Mouse (Mus musculus): ENCODE data around the gene Il6ra. TPM values are rescaled to one million over a fixed set of nuclear protein-coding genes. Genes with fewer than 3 reads are reported as not detected.

The Il6ra gene
- 2.6 and 3.0 TPM in 2 replicates for polyA plus RNA-seq (2015; fragmentation: Nextera tagmentation; extraction: Ambion mirVana)

DNA sequence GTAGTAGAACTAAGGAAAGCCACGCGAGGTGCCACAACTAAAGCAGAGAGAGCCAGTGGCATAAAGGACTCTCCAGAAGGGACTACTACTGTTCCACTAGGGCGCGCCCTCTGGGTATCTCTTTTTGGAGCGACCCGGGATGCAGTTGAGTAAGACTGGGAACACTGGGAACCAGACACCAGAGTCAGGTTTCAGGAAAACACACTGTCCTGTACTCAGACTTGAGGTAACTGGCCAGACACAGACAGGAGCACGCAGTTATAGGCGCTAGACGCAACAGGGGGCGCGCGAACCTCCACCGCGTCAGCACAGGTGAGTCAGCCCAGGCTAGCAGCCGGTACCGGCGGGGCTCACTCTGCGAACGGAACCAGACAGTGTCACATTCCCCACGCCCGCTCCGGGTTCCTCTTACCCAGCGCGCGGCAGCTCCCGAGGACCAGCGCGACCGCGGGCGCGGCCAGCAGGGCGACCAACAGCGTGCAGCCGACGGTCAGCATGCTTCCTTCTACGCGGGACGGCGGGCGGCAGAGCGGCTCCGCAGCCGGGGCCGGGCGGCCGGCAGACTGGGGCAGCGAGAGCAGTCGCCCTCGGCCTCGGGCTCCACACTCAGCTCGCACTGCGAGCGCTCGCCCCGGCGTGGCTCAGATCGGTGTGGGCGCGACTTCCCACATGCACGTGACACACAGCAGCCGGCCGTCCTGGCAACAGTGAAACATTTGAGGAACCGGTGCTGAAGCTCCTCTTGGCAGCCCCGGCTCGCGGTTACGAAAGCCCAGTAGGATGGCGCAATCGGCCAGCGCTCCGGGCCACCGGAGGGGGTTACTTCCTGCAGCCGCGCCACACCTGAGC lies at the start of gene Il6ra:
Gene Il6ra, minus strand, starts transcription at position 654 of the 849 bp plus-strand sequence.

DNA sequence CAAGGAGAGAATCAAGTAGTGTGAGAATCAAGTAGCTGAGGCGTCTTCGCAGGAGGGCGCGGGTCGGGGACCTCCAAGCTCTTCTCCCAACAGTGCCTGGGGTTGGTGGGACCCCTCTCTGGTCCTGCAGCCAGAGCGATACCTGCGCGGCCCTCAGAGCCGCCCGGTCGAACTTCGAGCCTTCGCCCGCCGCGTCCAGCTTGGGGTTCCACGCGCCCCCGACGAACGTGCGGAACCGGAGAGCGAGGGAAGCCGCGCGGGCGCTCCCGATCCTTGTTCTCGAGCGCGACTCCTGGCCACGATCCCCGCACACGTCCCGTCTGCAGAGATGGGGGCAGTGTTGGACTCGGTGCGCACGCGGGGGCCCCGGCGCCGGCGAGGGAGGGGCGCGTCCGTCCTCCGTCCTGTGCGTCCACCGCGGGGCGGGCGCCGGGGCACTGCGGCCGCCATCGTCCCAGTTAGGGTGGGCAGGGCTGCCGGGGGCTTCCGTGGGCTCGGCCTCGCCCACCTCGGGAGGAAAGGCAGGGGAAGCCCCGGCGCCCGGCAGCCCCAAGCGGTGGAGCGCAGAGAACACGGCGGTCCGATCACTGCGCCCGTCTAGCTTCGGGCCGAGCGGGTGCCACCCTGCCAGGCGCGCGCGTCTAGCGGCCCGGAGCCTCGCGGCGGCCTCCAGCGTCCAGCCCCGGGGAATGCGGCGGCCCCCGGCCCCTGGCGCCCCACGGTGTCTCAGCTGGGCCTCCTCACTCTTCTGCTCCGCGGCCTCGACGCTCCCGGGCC lies 82.0 kb downstream of the Il6ra start, which contains the start of gene She:
Gene She, plus strand, starts transcription at position 556 of the 777 bp plus-strand sequence.

Other genes with a start within 250 kb of the Il6ra start
- gene Adar, start 198.2 kb downstream of the Il6ra start, polyA plus RNA-seq (2015; fragmentation: Nextera tagmentation; extraction: Ambion mirVana), result 6.3 and 8.7 TPM in 2 replicates
- 2.5 and 3.5 TPM in 2 replicates for gene Chrnb2, start 148.6 kb downstream of the Il6ra start, polyA plus RNA-seq (2015; fragmentation: Nextera tagmentation; extraction: Ambion mirVana)
- gene Ube2q1, start 139.6 kb downstream of the Il6ra start, polyA plus RNA-seq (2015; fragmentation: Nextera tagmentation; extraction: Ambion mirVana), result 8.7 and 12.4 TPM in 2 replicates
- gene She, start 81.8 kb downstream of the Il6ra start, polyA plus RNA-seq (2015; fragmentation: Nextera tagmentation; extraction: Ambion mirVana), result 2.6 and 3.5 TPM in 2 replicates
- gene Atp8b2, start 50.3 kb upstream of the Il6ra start, polyA plus RNA-seq (2015; fragmentation: Nextera tagmentation; extraction: Ambion mirVana), result 8.0 and 8.3 TPM in 2 replicates
- gene Hax1, start 85.6 kb upstream of the Il6ra start, polyA plus RNA-seq (2015; fragmentation: Nextera tagmentation; extraction: Ambion mirVana), result 151 TPM in 2 replicates
- 208 and 215 TPM in 2 replicates for gene 4933434E20Rik, start 138.4 kb upstream of the Il6ra start, polyA plus RNA-seq (2015; fragmentation: Nextera tagmentation; extraction: Ambion mirVana)
- 96.5 and 132 TPM in 2 replicates for gene Ubap2l, start 139.4 kb upstream of the Il6ra start, polyA plus RNA-seq (2015; fragmentation: Nextera tagmentation; extraction: Ambion mirVana)
- gene Tpm3, start 159.5 kb upstream of the Il6ra start, polyA plus RNA-seq (2015; fragmentation: Nextera tagmentation; extraction: Ambion mirVana), result 203 and 310 TPM in 2 replicates
- gene Nup210l, start 190.9 kb upstream of the Il6ra start, polyA plus RNA-seq (2015; fragmentation: Nextera tagmentation; extraction: Ambion mirVana), result 0.08 TPM in 2 replicates